Mouse (Mus musculus) heart, embryonic 12.5 days (tissue): ENCODE data around the gene Gm10721. TPM values are rescaled to one million over a fixed set of nuclear protein-coding genes. Genes with fewer than 3 reads are reported as not detected.
A peak's percentile ranks its signal among the peaks of the same experiment; 100 is the strongest.
"Not testable (repeated sequence)": the region's sequence is repeated elsewhere in the genome, so short reads cannot be mapped to it uniquely, and the experiment has no call there.

ENCODE experiments used
- ATAC-seq: fragments of 200-750 bp; cut with Nextera tagmentation; 2 replicates; pipeline ENCODE4 v1.8.0; 2017; ENCODE audit warnings: moderate TSS enrichment, moderate library complexity; ENCODE audit not compliant: insufficient number of reproducible peaks, low FRiP score
- H3K27ac ChIP-seq: fragments of 300-500 bp; sonication (generic); 2 replicates; pipeline ENCODE4 v1.5.1; 2016; ENCODE audit warnings: mild to moderate bottlenecking, moderate library complexity; ENCODE audit not compliant: poor library complexity, severe bottlenecking
- H3K27me3 ChIP-seq: fragments of 300-500 bp; sonication (generic); replicated peaks from 2 replicates; pipeline ENCODE4 v1.6.1; 2016; ENCODE audit warnings: mild to moderate bottlenecking, moderate library complexity
- H3K36me3 ChIP-seq: fragments of 300-500 bp; sonication (generic); 2 replicates; pipeline ENCODE4 v1.6.1; 2016; ENCODE audit warnings: mild to moderate bottlenecking, moderate library complexity
- H3K4me1 ChIP-seq: fragments of 300-500 bp; sonication (generic); replicated peaks from 2 replicates; pipeline ENCODE4 v1.6.1; 2016; ENCODE audit warnings: mild to moderate bottlenecking
- H3K4me2 ChIP-seq: fragments of 300-500 bp; sonication (generic); 2 replicates; pipeline ENCODE4 v1.6.1; 2016; ENCODE audit warnings: mild to moderate bottlenecking, moderate library complexity
- H3K4me3 ChIP-seq: fragments of 300-500 bp; sonication (generic); 2 replicates; pipeline ENCODE4 v1.5.1; 2016; ENCODE audit warnings: mild to moderate bottlenecking
- H3K9ac ChIP-seq: fragments of 300-500 bp; sonication (generic); 2 replicates; pipeline ENCODE4 v1.6.1; 2016; ENCODE audit warnings: mild to moderate bottlenecking, moderate library complexity
- H3K9me3 ChIP-seq: fragments of 300-500 bp; sonication (generic); replicated peaks from 2 replicates; pipeline ENCODE4 v1.6.1; 2016; ENCODE audit warnings: mild to moderate bottlenecking, moderate library complexity
- WGBS: fragments of 180-500 bp; shearing (Covaris S2); methylation state at CpG from one replicate; pipeline ENCODE4 v1.1.7; 2016; 5-methylcytosine and 5-hydroxymethylcytosine counted together
- microRNA-seq: library from miRNA; unstranded; fragments of <30 nt; microRNA quantifications from one replicate; pipeline ENCODE4, GENCODE M21; 2017
- polyA plus RNA-seq: library from polyadenylated mRNA; unstranded; fragments of >200 nt; fragmentation: Nextera tagmentation; extraction: Ambion mirVana; gene quantifications from 2 replicates; pipeline ENCODE4 v1.2.1, GENCODE M21; 2016

Gm10721 gene
- polyA plus RNA-seq, 1 experiment from 2014 or later = not detected

DNA sequence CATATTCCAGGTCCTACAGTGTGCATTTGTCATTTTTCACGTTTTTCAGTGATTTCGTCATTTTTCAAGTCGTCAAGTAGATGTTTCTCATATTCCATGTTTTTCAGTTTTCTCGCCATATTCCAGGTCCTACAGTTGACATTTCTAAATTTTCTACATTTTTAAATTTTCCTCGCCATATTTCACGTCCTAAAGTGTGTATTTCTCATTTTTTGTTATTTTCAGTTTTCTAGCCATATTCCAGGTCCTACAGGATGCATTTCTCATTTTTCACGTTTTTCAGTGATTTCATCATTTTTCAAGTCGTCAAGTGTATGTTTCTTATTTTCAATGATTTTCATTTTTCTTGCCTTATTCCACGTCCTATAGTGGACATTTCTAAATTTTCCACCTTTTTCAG is 13.8 kb downstream of the Gm10721 start:
- H3K36me3 ChIP-seq, H3K4me3 ChIP-seq, H3K9me3 ChIP-seq, H3K4me1 ChIP-seq, ATAC-seq, H3K27me3 ChIP-seq, H3K9ac ChIP-seq, H3K27ac ChIP-seq, H3K4me2 ChIP-seq: not testable (repeated sequence)
- WGBS = 63% methylated on average over 9 of the region's 9 CpGs

- 66% methylated on average over 9 of the region's 9 CpGs for WGBS
- not testable (repeated sequence) for ATAC-seq, H3K4me3 ChIP-seq, H3K4me1 ChIP-seq, H3K9me3 ChIP-seq, H3K9ac ChIP-seq, H3K36me3 ChIP-seq, H3K27me3 ChIP-seq, H3K27ac ChIP-seq, H3K4me2 ChIP-seq
Measured at GRCm38 (mm10) chr9:3027200-3027599, 14.3 kb downstream of the Gm10721 start.

- 58% methylated on average over 14 of the region's 16 CpGs for WGBS
Measured at GRCm38 (mm10) chr9:3029276-3030000, 16.5 kb downstream of the Gm10721 start.

DNA sequence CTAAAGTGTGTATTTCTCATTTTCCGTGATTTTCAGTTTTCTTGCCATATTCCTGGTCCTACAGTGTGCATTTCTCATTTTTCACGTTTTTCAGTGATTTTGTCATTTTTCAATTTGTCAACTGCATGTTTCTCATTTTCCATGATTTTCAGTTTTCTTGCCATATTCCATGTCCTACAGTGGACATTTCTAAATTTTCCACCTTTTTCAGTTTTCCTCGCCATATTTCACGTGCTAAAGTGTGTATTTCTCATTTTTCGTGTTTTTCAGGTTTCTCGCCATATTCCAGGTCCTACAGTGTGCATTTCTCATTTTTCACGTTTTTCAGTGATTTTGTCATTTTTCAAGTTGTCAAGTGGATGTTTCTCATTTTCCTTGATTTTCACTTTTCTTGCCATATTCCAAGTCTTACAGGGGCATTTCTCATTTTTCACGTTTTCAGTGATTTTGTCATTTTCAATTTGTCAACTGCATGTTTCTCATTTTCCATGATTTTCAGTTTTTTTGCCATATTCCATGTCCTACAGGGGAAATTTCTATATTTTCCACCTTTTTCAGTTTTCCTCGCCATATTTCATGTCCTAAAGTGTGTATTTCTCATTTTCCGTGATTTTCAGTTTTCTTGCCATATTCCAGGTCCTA is 17.9 kb downstream of the Gm10721 start:
- WGBS = 52% methylated on average over 3 of the region's 10 CpGs
- ATAC-seq = peak; percentile 38; the same call in 1 of the 2 replicates

More at GRCm38 (mm10) chr9:3029276-3030000, 16.5 kb downstream of the Gm10721 start:
- H3K27me3 ChIP-seq, H3K36me3 ChIP-seq, H3K9me3 ChIP-seq, H3K4me1 ChIP-seq, H3K4me3 ChIP-seq, H3K4me2 ChIP-seq, H3K27ac ChIP-seq, ATAC-seq, H3K9ac ChIP-seq: not testable (repeated sequence)

GRCm38 (mm10) chr9:3034299-3034698 is 21.4 kb downstream of the Gm10721 start, which contains the start of gene Gm17535:
TSS of gene Gm17535 (plus strand) at chr9:3034599.
- H3K9me3 ChIP-seq, H3K4me2 ChIP-seq, ATAC-seq, H3K4me1 ChIP-seq, H3K36me3 ChIP-seq, H3K4me3 ChIP-seq, H3K27me3 ChIP-seq, H3K27ac ChIP-seq, H3K9ac ChIP-seq: not testable (repeated sequence)
- WGBS = 32% methylated on average over 1 of the region's 8 CpGs

More for the DNA sequence above, 17.9 kb downstream of the Gm10721 start:
- H3K9me3 ChIP-seq, H3K36me3 ChIP-seq, H3K9ac ChIP-seq, H3K4me2 ChIP-seq, H3K27ac ChIP-seq, H3K4me1 ChIP-seq, H3K4me3 ChIP-seq, H3K27me3 ChIP-seq: not testable (repeated sequence)

DNA sequence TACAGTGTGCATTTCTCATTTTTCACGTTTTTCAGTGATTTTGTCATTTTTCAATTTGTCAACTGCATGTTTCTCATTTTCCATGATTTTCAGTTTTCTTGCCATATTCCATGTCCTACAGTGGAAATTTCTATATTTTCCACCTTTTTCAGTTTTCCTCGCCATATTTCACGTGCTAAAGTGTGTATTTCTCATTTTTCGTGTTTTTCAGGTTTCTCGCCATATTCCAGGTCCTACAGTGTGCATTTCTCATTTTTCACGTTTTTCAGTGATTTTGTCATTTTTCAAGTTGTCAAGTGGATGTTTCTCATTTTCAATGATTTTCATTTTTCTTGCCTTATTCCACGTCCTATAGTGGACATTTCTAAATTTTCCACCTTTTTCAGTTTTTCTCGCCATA is 23.6 kb downstream of the Gm10721 start, which contains the start of gene Gm10715:
Gm10715 (plus strand) TSS at position 301 of the 400 bp plus-strand sequence.
- not testable (repeated sequence) for H3K9ac ChIP-seq, ATAC-seq, H3K36me3 ChIP-seq, H3K27me3 ChIP-seq, H3K4me1 ChIP-seq, H3K9me3 ChIP-seq, H3K4me3 ChIP-seq, H3K4me2 ChIP-seq, H3K27ac ChIP-seq
- WGBS = 72% methylated on average over 8 of the region's 8 CpGs

DNA sequence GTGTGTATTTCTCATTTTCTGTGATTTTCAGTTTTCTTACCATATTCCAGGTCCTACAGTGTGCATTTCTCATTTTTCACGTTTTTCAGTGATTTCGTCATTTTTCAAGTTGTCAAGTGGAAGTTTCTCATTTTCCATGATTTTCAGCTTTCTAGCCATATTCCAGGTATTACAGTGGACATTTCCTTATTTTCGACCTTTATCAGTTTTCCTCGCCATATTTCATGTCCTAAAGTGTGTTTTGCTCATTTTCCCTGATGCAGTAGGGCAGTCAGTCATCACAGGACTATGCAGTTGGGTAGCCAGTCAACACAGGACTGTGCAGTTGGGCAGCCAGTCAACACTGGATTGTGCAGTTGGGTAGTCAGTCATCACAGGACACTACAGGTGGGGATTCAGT is 25.2 kb downstream of the Gm10721 start:
- not testable (repeated sequence) for H3K27ac ChIP-seq, H3K27me3 ChIP-seq, H3K36me3 ChIP-seq, H3K4me2 ChIP-seq, H3K4me1 ChIP-seq, H3K9ac ChIP-seq, H3K4me3 ChIP-seq, ATAC-seq, H3K9me3 ChIP-seq
- WGBS = 62% methylated on average over 4 of the region's 4 CpGs

Small RNAs within 50 kb of the gene (microRNA-seq; reads per million reads assigned to microRNA genes)
- gene Mir101c = not detected

Other genes with a start within 250 kb of the Gm10721 start
- not detected in 2 replicates for gene Gm10722, start 12.2 kb upstream of the Gm10721 start, polyA plus RNA-seq
- gene Gm11168, start 9.8 kb upstream of the Gm10721 start, polyA plus RNA-seq = not detected in 2 replicates
- gene Gm10720, start 2.5 kb downstream of the Gm10721 start, polyA plus RNA-seq = not detected in 2 replicates
- gene Gm10719, start 4.3 kb downstream of the Gm10721 start, polyA plus RNA-seq = 0.35 and 0.47 TPM in 2 replicates
- not detected in 2 replicates for gene Gm10718, start 10.4 kb downstream of the Gm10721 start, polyA plus RNA-seq
- 0.28 TPM in 1 of 2 replicates, not detected in the other for gene Gm10717, start 12.3 kb downstream of the Gm10721 start, polyA plus RNA-seq
- gene Gm17535, start 21.5 kb downstream of the Gm10721 start, polyA plus RNA-seq = not detected in 2 replicates
- not detected in 2 replicates for gene Gm10715, start 23.7 kb downstream of the Gm10721 start, polyA plus RNA-seq